Mouse (Mus musculus) heart, postnatal 0 days (tissue): ENCODE data around the gene Abhd16a.

ENCODE experiments used
- CTCF ChIP-seq: IDR thresholded peaks from 2 replicates; pipeline ENCODE4 v1.5.1; 2016; ENCODE audit warnings: antibody characterized with exemption, control low read depth, low read depth
- EP300 ChIP-seq: IDR thresholded peaks from 2 replicates; pipeline ENCODE4 v1.6.1; 2016; ENCODE audit warnings: antibody characterized with exemption, low read depth

DNA sequence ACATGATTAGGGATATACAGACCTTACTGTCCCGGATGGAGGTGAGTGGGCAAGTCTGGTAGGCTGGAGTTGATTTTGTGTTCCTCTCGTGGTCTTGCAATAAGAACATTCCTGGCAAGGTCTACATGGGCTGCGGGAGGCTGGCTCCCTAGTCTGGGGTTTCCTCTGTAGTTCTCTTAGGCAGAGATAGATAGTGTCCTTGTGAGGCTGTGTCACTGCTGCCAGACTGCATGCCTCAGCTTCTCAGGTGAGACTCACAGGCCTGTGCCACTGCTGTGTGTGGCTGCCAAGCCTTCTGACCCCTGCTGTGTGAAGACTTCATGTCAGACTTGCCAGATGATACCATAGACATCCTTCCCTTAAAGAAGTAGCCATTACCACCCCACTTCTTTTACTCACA lies 50.2 kb downstream of the Abhd16a start:
- TF ChIP-seq CTCF (no peak), EP300 (no peak)
